Mouse (Mus musculus): Measurements from ENCODE around the gene Afap1l2.

GRCm38 (mm10) chr19:57026501-57026900 is 18.5 kb upstream of the Afap1l2 start:
- no peak for TF ChIP-seq POLR2A (IDR thresholded peaks at IDR 0.05; ENCODE audit: low read depth, low read length)
- TF ChIP-seq CTCF (IDR thresholded peaks at IDR 0.05; ENCODE audit: extremely low read depth, insufficient read depth, insufficient read length, insufficient replicate concordance) = no peak
